Mouse (Mus musculus) fat pad, adult 2 months (tissue): ENCODE results near the gene Ankzf1.
"Not testable (repeated sequence)": the region's sequence is repeated elsewhere in the genome, so short reads cannot be mapped to it uniquely, and the experiment has no call there.

Source experiments
- DNase-seq: peaks from one replicate; pipeline ENCODE4 v3.0.0-alpha.2; 2011; ENCODE audit warnings: low read depth, low spot score; ENCODE audit errors: extremely low read depth

Gene Ankzf1

GRCm38 (mm10) chr1:75223532-75223931, 31.6 kb downstream of the Ankzf1 start:
- no peak for DNase-seq

GRCm38 (mm10) chr1:75225473-75225872, 33.5 kb downstream of the Ankzf1 start:
- DNase-seq = no peak

GRCm38 (mm10) chr1:75226138-75226537, 34.2 kb downstream of the Ankzf1 start:
- no peak for DNase-seq

- DNase-seq = no peak
Observed at GRCm38 (mm10) chr1:75227653-75228052, 35.7 kb downstream of the Ankzf1 start.

GRCm38 (mm10) chr1:75229158-75229557, 37.2 kb downstream of the Ankzf1 start:
- no peak for DNase-seq

- no peak for DNase-seq
Observed at GRCm38 (mm10) chr1:75230335-75230994, 38.5 kb downstream of the Ankzf1 start.

GRCm38 (mm10) chr1:75231224-75231623, 39.3 kb downstream of the Ankzf1 start:
- no peak for DNase-seq

- no peak for DNase-seq
Observed at GRCm38 (mm10) chr1:75231664-75232152, 39.8 kb downstream of the Ankzf1 start, which contains the start of gene A630095N17Rik. A630095N17Rik (minus strand) TSS chr1:75232102.

GRCm38 (mm10) chr1:75232489-75232888, 40.5 kb downstream of the Ankzf1 start:
- DNase-seq = not testable (repeated sequence)

GRCm38 (mm10) chr1:75234606-75235005, 42.7 kb downstream of the Ankzf1 start:
- no peak for DNase-seq

GRCm38 (mm10) chr1:75236117-75237050, 44.4 kb downstream of the Ankzf1 start, which contains the start of gene Dnajb2:
Dnajb2 (plus strand) TSS chr1:75236406.
- no peak for DNase-seq

GRCm38 (mm10) chr1:75239591-75239990, 47.6 kb downstream of the Ankzf1 start:
- no peak for DNase-seq

- DNase-seq = no peak
Observed at GRCm38 (mm10) chr1:75243411-75243810, 51.5 kb downstream of the Ankzf1 start.

GRCm38 (mm10) chr1:75244175-75244826, 52.4 kb downstream of the Ankzf1 start:
- DNase-seq = no peak

GRCm38 (mm10) chr1:75244836-75245235, 52.9 kb downstream of the Ankzf1 start:
- DNase-seq = no peak

- DNase-seq = no peak
Observed at GRCm38 (mm10) chr1:75247071-75247930, 55.4 kb downstream of the Ankzf1 start.

GRCm38 (mm10) chr1:75248041-75248772, 56.3 kb downstream of the Ankzf1 start:
- no peak for DNase-seq
